Mouse (Mus musculus) limb, embryonic 14.5 days (tissue): ENCODE results near the gene Nkx2-1. TPM values are rescaled to one million over a fixed set of nuclear protein-coding genes. Genes with fewer than 3 reads are reported as not detected.

Source experiments
- ATAC-seq: fragments of 200-750 bp; cut with Nextera tagmentation; 2 replicates; pipeline ENCODE4 v1.8.0; 2017; ENCODE audit warnings: low read depth, moderate number of reproducible peaks, moderate TSS enrichment; ENCODE audit not compliant: low FRiP score
- DNase-seq: peaks from one replicate; pipeline ENCODE4 v3.0.0-alpha.2; 2015; ENCODE audit warnings: low spot score
- H3K27ac ChIP-seq: fragments of 300-500 bp; sonication (generic); replicated peaks from 2 replicates; pipeline ENCODE4 v1.5.1; 2014; ENCODE audit warnings: low read depth, mild to moderate bottlenecking, low read length, moderate library complexity, mixed read lengths
- H3K27me3 ChIP-seq: fragments of 300-500 bp; sonication (generic); 2 replicates; pipeline ENCODE4 v1.6.1; 2014; ENCODE audit warnings: low read length, mixed read lengths; ENCODE audit not compliant: control insufficient read depth, insufficient read depth
- H3K36me3 ChIP-seq: fragments of 300-500 bp; sonication (generic); 2 replicates; pipeline ENCODE4 v1.6.1; 2014; ENCODE audit warnings: mild to moderate bottlenecking, low read length, moderate library complexity, mixed read lengths; ENCODE audit not compliant: control insufficient read depth, insufficient read depth
- H3K4me1 ChIP-seq: fragments of 300-500 bp; sonication (generic); 2 replicates; pipeline ENCODE4 v1.6.1; 2014; ENCODE audit warnings: antibody characterized with exemption, low read length, mixed read lengths; ENCODE audit not compliant: control insufficient read depth, insufficient read depth
- H3K4me2 ChIP-seq: fragments of 300-500 bp; sonication (generic); replicated peaks from 2 replicates; pipeline ENCODE4 v1.6.1; 2014; ENCODE audit warnings: low read depth, mild to moderate bottlenecking, low read length, moderate library complexity; ENCODE audit not compliant: severe bottlenecking
- H3K4me3 ChIP-seq: fragments of 300-500 bp; sonication (generic); replicated peaks from 2 replicates; pipeline ENCODE4 v1.5.1; 2014; ENCODE audit warnings: low read length
- H3K9ac ChIP-seq: fragments of 300-500 bp; sonication (generic); 2 replicates; pipeline ENCODE4 v1.6.1; 2014; ENCODE audit warnings: mild to moderate bottlenecking, low read depth, low read length, moderate library complexity; ENCODE audit not compliant: severe bottlenecking
- H3K9me3 ChIP-seq: fragments of 300-500 bp; sonication (generic); 2 replicates; pipeline ENCODE4 v1.6.1; 2016; ENCODE audit warnings: low read length; ENCODE audit not compliant: control insufficient read depth
- POLR2A ChIP-seq: fragments of 200-500 bp; IDR thresholded peaks from 2 replicates; pipeline ENCODE4 v1.8.0; 2012; ENCODE audit warnings: inconsistent platforms, mild to moderate bottlenecking, moderate library complexity, borderline replicate concordance; ENCODE audit not compliant: insufficient read depth, insufficient read length; ENCODE audit errors: extremely low read depth
- whole genome bisulfite sequencing: fragments of 180-500 bp; shearing (Covaris S2); extraction: QIAGEN DNeasy Blood & Tissue Kit; methylation state at CpG from one replicate; pipeline ENCODE4 v1.1.7; 2014; 5-methylcytosine and 5-hydroxymethylcytosine counted together
- polyA plus RNA-seq, 2 experiments: library from polyadenylated mRNA; depleted of rRNA in 1 of 2; stranded (reverse) in 1 of 2; unstranded in 1 of 2; fragments of >200 nt; fragmentation: Nextera tagmentation in 1 of 2; extraction: Ambion mirVana in 1 of 2; gene quantifications; 2 replicates each; pipeline versions ENCODE4 v1.2.1 to v1.2.3; 2012 to 2014

The Nkx2-1 gene
- polyA plus RNA-seq, 2 experiments, result 0.20 TPM; not detected in 1

GRCm38 (mm10) chr12:56533501-56534310 lies 3.0 kb downstream of the Nkx2-1 start:
- no peaks in the 10 kb centered on the region for H3K36me3 ChIP-seq
- no peak for ATAC-seq
- H3K4me2 ChIP-seq, result no peak overlapping the region
- H3K9ac ChIP-seq, result no peak overlapping the region
- 0 out of 2 replicates have a peak, but pooled peaks cover 5% of the 10 kb centered on the region for H3K4me1 ChIP-seq
- H3K27me3 ChIP-seq, result peaks cover 96% of the 10 kb centered on the region
- WGBS, result 1% methylated on average over 44 of the region's 54 CpGs
- no peak for DNase-seq
- no peak overlapping the region for H3K27ac ChIP-seq
- H3K4me3 ChIP-seq, result peak overlapping the region; percentile 19; the same call in 1 of the 2 replicates
- no peaks in the 10 kb centered on the region for H3K9me3 ChIP-seq
- TF ChIP-seq POLR2A, result no peak

- no peak overlapping the region for H3K27ac ChIP-seq
- H3K9me3 ChIP-seq, result no peaks in the 10 kb centered on the region
- 0% methylated on average over 29 of the region's 50 CpGs for WGBS
- ATAC-seq (no peak), DNase-seq (no peak)
- H3K4me2 ChIP-seq, result no peak overlapping the region
- H3K27me3 ChIP-seq, result peaks cover 96% of the 10 kb centered on the region
- 0 out of 2 replicates have a peak, but pooled peaks cover 5% of the 10 kb centered on the region for H3K4me1 ChIP-seq
- no peaks in the 10 kb centered on the region for H3K36me3 ChIP-seq
- no peak overlapping the region for H3K9ac ChIP-seq
- peak overlapping the region; percentile 19 for H3K4me3 ChIP-seq
- TF ChIP-seq POLR2A, result no peak
Observed at GRCm38 (mm10) chr12:56532986-56533495, 3.7 kb downstream of the Nkx2-1 start.

GRCm38 (mm10) chr12:56532142-56532541 lies 4.6 kb downstream of the Nkx2-1 start:
- whole genome bisulfite sequencing, result under 1% methylated on average over 4 of the region's 4 CpGs
- Histone ChIP-seq H3K4me2 (no peak overlapping the region), H3K9ac (no peak overlapping the region), H3K27me3 (peaks cover 95% of the 10 kb centered on the region), H3K4me3 (no peak overlapping the region), H3K4me1 (0 out of 2 replicates have a peak, but pooled peaks cover 5% of the 10 kb centered on the region), H3K36me3 (no peaks in the 10 kb centered on the region), H3K27ac (no peak overlapping the region), H3K9me3 (no peaks in the 10 kb centered on the region)
- ATAC-seq (no peak), DNase-seq (no peak)
- TF ChIP-seq POLR2A, result no peak

- Histone ChIP-seq H3K27me3 (peaks cover 95% of the 10 kb centered on the region), H3K4me3 (no peak overlapping the region), H3K9me3 (no peaks in the 10 kb centered on the region), H3K36me3 (no peaks in the 10 kb centered on the region), H3K4me2 (no peak overlapping the region), H3K9ac (no peak overlapping the region), H3K27ac (no peak overlapping the region), H3K4me1 (0 out of 2 replicates have a peak, but pooled peaks cover 5% of the 10 kb centered on the region)
- no peak for TF ChIP-seq POLR2A
- no peak for ATAC-seq
- no peak for DNase-seq
- WGBS, result 4% methylated on average over 3 of the region's 3 CpGs
Observed at GRCm38 (mm10) chr12:56531051-56531620, 5.6 kb downstream of the Nkx2-1 start.

GRCm38 (mm10) chr12:56529931-56530330 lies 6.8 kb downstream of the Nkx2-1 start:
- Histone ChIP-seq H3K27ac (no peak overlapping the region), H3K4me1 (no peaks in the 10 kb centered on the region), H3K27me3 (peaks cover 93% of the 10 kb centered on the region), H3K9me3 (no peaks in the 10 kb centered on the region), H3K9ac (no peak overlapping the region), H3K4me2 (no peak overlapping the region), H3K4me3 (no peak overlapping the region), H3K36me3 (no peaks in the 10 kb centered on the region)
- DNase-seq (no peak), ATAC-seq (no peak)
- 1% methylated on average over 3 of the region's 3 CpGs for WGBS
- no peak for TF ChIP-seq POLR2A
